Mouse (Mus musculus): ENCODE results near the gene Fam207a. TPM values are rescaled to one million over a fixed set of nuclear protein-coding genes. Genes with fewer than 3 reads are reported as not detected.

The Fam207a gene
- polyA plus RNA-seq, 1 experiment, result not detected

DNA sequence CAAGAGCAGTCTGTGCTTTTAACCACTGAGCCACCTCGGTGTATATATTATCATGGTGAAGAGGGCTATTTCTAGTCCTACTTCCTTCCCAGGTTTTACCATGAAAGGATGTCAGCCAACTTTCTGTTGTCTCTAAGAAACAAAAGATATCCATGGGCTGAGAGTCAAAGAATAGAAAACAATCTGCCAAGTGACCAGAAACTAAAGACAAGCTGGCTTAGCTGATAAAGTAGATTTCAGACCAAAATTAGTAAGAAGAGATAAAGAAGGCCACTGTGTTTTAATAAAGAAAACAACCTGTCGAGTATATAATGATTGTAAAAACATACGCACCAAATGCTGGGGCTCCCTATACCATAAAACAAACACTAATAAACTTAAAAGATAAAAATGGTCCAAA, 38.7 kb downstream of the Fam207a start:
- TF ChIP-seq POLR2A (IDR thresholded peaks at IDR 0.05; ENCODE audit: insufficient read depth, low read depth, low read length), result no peak
- TF ChIP-seq CTCF (IDR thresholded peaks at IDR 0.05; ENCODE audit: insufficient read depth, low read depth, low read length), result no peak
- Histone ChIP-seq H3K27ac (ENCODE audit: insufficient read depth, low read depth, low read length) (no peak overlapping the region), H3K4me3 (ENCODE audit: insufficient read depth, low read depth, low read length) (no peak overlapping the region), H3K4me1 (ENCODE audit: control insufficient read depth, insufficient read depth, low read length) (no peaks in the 10 kb centered on the region)
- WGBS, result 87% methylated on average over 3 of the region's 3 CpGs

DNA sequence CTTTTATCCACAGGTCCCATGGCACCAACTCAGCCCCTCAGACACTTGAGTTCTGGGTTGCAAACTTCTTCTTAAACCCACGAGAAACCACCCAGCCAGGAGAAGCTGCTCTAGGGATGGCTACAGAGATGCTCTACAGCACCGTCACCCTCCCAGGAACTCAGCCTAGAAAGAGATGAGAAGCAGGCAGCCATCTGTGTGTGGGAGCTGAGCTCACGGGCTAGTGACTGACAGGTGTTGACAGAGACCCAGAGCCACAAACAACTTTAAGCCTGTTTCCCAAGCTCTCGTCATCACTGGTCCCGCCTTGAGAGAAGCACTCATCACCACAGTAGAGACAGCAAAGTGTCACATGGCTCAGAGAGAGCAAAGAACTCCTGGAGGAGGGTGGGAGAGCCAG, 43.4 kb downstream of the Fam207a start:
- no peak overlapping the region for H3K4me3 ChIP-seq (ENCODE audit: insufficient read depth, low read depth, low read length)
- H3K4me1 ChIP-seq (ENCODE audit: control insufficient read depth, insufficient read depth, low read length), result peaks cover 13% of the 10 kb centered on the region
- 84% methylated on average over 5 of the region's 5 CpGs for whole genome bisulfite sequencing
- TF ChIP-seq POLR2A (IDR thresholded peaks at IDR 0.05; ENCODE audit: insufficient read depth, low read depth, low read length), result no peak
- no peak for TF ChIP-seq CTCF (IDR thresholded peaks at IDR 0.05; ENCODE audit: insufficient read depth, low read depth, low read length)
- no peak overlapping the region for H3K27ac ChIP-seq (ENCODE audit: insufficient read depth, low read depth, low read length)

DNA sequence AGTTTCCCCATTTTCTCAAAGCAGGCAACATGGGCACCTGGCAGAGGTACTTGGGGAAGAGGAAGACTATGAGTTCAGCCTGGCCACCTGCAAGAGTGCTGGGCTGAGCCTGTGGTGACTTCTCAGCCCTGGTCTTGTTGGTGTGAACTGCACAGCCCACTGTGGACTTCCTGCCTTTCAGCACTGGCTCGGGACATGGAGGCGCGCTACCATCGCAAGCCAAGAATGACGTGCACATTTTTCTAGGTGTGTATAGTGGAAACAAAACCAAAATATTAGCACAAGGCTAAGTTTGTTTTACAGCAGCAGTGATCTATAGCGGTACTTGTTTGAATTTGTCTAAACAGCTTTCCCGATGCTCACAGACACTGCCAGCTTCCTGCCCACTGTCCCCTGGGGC, 44.1 kb downstream of the Fam207a start:
- no peak overlapping the region for H3K27ac ChIP-seq (ENCODE audit: insufficient read depth, low read depth, low read length)
- TF ChIP-seq CTCF (IDR thresholded peaks at IDR 0.05; ENCODE audit: insufficient read depth, low read depth, low read length), result no peak
- TF ChIP-seq POLR2A (IDR thresholded peaks at IDR 0.05; ENCODE audit: insufficient read depth, low read depth, low read length), result no peak
- H3K4me1 ChIP-seq (ENCODE audit: control insufficient read depth, insufficient read depth, low read length), result peaks cover 20% of the 10 kb centered on the region
- WGBS, result 90% methylated on average over 7 of the region's 7 CpGs
- H3K4me3 ChIP-seq (ENCODE audit: insufficient read depth, low read depth, low read length), result no peak overlapping the region

DNA sequence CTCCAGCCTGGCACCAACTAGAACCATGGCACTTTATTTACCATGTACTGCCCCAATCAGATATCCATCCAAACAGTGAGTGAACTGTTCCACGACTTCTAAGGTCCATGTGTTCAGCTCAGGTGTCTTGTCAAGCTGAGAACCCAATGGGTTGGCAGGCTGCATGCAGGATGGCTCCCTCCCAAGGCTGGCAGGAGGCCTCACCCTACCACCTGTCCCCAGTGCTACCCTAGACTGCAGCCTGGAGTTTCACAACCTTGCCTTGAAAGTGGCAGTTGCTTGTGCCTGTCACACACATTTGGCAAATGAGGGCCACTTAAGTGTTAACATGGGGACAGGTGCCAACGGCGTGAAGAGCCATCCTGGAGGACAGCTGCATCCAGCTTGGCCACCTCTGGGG, 44.8 kb downstream of the Fam207a start:
- TF ChIP-seq POLR2A (IDR thresholded peaks at IDR 0.05; ENCODE audit: insufficient read depth, low read depth, low read length) (no peak), CTCF (IDR thresholded peaks at IDR 0.05; ENCODE audit: insufficient read depth, low read depth, low read length) (no peak)
- Histone ChIP-seq H3K4me1 (ENCODE audit: control insufficient read depth, insufficient read depth, low read length) (peaks cover 26% of the 10 kb centered on the region), H3K4me3 (ENCODE audit: insufficient read depth, low read depth, low read length) (no peak overlapping the region), H3K27ac (ENCODE audit: insufficient read depth, low read depth, low read length) (no peak overlapping the region)
- 88% methylated on average over 3 of the region's 3 CpGs for WGBS

DNA sequence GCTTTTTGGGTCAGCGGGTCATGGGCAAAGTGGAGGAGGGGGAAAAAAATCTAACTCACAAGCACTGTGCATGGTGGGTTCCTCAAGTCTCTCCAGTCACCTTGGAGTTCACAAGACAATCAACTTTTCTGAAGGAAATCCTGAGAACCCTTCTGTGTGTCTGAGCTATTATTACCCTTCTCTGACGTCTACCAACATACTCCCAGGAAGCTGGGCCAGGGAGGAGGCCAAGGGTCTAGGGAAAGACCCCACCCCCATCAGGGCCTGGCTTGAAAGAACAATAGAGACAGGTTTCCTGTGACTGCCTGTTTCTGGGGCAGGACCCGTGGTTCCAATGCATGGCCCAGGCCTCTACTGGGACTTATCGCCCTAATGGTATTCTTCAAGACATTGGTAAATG, 46.9 kb downstream of the Fam207a start:
- Histone ChIP-seq H3K4me3 (ENCODE audit: insufficient read depth, low read depth, low read length) (no peak overlapping the region), H3K27ac (ENCODE audit: insufficient read depth, low read depth, low read length) (no peak overlapping the region), H3K4me1 (ENCODE audit: control insufficient read depth, insufficient read depth, low read length) (peaks cover 40% of the 10 kb centered on the region)
- 87% methylated on average over 4 of the region's 4 CpGs for WGBS
- TF ChIP-seq CTCF (IDR thresholded peaks at IDR 0.05; ENCODE audit: insufficient read depth, low read depth, low read length) (no peak), POLR2A (IDR thresholded peaks at IDR 0.05; ENCODE audit: insufficient read depth, low read depth, low read length) (no peak)

DNA sequence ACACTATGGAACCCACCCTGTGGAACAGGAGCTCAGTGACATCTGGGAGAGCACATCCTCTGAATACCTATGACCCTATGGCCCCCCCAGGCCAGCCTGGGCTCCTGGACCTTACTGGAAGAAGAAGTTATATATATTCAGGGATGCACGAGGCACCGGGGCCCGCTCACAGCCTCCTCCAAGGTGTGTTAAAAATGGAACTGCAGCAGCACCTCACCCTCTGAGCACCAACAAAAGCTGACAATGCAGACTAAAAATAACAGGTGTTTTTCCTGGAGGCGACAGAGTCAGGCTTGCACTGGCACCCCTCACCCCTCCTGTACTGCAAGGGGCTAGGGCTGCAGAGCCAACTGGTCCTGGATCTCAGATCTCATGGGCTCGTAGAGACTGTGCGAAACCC, 48.2 kb downstream of the Fam207a start:
- H3K4me3 ChIP-seq (ENCODE audit: insufficient read depth, low read depth, low read length), result no peak overlapping the region
- TF ChIP-seq POLR2A (IDR thresholded peaks at IDR 0.05; ENCODE audit: insufficient read depth, low read depth, low read length) (no peak), CTCF (IDR thresholded peaks at IDR 0.05; ENCODE audit: insufficient read depth, low read depth, low read length) (no peak)
- peaks cover 40% of the 10 kb centered on the region for H3K4me1 ChIP-seq (ENCODE audit: control insufficient read depth, insufficient read depth, low read length)
- WGBS, result 60% methylated on average over 6 of the region's 6 CpGs
- no peak overlapping the region for H3K27ac ChIP-seq (ENCODE audit: insufficient read depth, low read depth, low read length)

DNA sequence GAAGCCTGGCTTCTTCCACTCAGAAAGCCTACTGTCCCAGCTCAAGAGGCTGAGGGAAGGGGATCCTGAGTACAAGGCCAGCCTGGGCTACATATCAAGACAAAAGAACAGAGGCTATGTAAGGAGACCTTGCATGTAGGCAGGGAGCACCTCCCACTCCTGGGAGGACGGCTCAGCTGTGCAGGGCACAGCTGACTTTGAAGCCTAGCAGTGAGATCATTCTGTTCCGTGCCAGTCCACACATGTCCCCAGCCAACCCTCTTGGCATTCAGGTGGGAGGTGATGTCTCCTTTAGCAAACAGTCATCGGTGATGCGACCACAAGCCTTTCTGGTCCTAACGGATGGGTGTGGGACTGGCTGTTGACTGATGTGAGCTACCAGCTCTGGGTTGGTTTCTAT, 49.7 kb downstream of the Fam207a start:
- Histone ChIP-seq H3K4me1 (ENCODE audit: control insufficient read depth, insufficient read depth, low read length) (peaks cover 40% of the 10 kb centered on the region), H3K4me3 (ENCODE audit: insufficient read depth, low read depth, low read length) (no peak overlapping the region), H3K27ac (ENCODE audit: insufficient read depth, low read depth, low read length) (no peak overlapping the region)
- WGBS, result 44% methylated on average over 5 of the region's 5 CpGs
- no peak for TF ChIP-seq CTCF (IDR thresholded peaks at IDR 0.05; ENCODE audit: insufficient read depth, low read depth, low read length)
- no peak for TF ChIP-seq POLR2A (IDR thresholded peaks at IDR 0.05; ENCODE audit: insufficient read depth, low read depth, low read length)

DNA sequence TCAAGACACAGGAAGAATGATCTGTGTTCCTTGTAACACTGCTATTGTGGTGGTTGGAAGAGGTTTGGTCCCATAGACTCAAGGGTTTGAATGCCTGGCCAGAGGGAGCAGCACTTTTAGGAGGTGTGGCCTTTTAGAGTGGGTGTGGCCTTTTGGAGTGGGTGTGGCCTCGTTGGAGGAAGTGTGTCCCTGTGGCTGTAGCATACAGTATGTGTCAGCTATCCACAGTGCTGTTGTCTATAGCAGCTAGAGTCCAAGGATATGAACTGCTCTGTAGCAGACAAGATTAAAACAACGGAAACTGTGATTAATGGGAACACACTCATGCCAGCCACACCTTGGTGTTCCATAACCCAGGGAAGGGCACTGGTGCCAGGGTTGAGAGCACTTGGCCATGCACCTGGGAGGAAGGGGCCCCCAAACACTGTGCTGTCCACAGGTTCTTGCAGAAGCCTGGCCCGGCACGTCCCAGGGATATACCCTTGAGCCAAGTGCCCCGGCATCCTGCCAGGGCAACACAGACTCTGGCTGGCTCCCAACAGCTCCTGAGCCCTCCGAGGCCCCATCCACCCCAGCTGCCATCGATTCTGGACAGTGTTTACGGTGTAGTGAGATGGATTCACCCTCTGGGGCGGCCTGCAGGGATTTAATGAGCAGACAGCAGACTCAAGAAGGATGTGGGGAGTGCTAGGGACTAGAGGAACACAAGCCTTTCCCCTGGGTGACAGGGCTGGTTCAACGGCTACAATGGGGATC, 51.2 kb downstream of the Fam207a start:
- no peak overlapping the region for H3K4me3 ChIP-seq (ENCODE audit: insufficient read depth, low read depth, low read length)
- H3K27ac ChIP-seq (ENCODE audit: insufficient read depth, low read depth, low read length), result no peak overlapping the region
- TF ChIP-seq CTCF (IDR thresholded peaks at IDR 0.05; ENCODE audit: insufficient read depth, low read depth, low read length) (no peak), POLR2A (IDR thresholded peaks at IDR 0.05; ENCODE audit: insufficient read depth, low read depth, low read length) (no peak)
- H3K4me1 ChIP-seq (ENCODE audit: control insufficient read depth, insufficient read depth, low read length), result peaks cover 42% of the 10 kb centered on the region
- WGBS, result 40% methylated on average over 10 of the region's 10 CpGs

DNA sequence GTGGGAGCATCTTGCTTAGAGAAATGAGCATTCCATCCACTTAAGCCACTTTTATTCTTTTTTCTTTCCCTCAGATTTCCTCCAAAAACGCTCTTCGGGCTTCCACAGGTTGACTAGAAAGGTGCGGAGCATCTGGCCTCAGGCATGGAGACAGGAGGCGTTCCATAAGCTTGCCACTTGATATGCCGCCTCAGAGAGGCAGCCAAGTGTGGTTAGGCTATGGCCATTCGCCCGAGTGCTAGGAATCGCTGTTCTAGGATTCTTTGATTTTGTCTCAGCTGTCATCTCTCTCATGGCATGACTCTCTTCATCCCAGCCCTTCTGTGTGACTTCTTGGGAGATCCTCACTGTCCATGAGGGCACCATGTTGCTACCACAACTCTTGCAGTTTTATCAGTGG, 54.4 kb downstream of the Fam207a start:
- Histone ChIP-seq H3K4me3 (ENCODE audit: insufficient read depth, low read depth, low read length) (no peak overlapping the region), H3K27ac (ENCODE audit: insufficient read depth, low read depth, low read length) (no peak overlapping the region), H3K4me1 (ENCODE audit: control insufficient read depth, insufficient read depth, low read length) (peaks cover 33% of the 10 kb centered on the region)
- 90% methylated on average over 8 of the region's 8 CpGs for WGBS
- TF ChIP-seq POLR2A (IDR thresholded peaks at IDR 0.05; ENCODE audit: insufficient read depth, low read depth, low read length) (no peak), CTCF (IDR thresholded peaks at IDR 0.05; ENCODE audit: insufficient read depth, low read depth, low read length) (no peak)

Measured in olfactory bulb, adult 2 months (tissue).